Mouse (Mus musculus) gastrocnemius, postnatal 10 days (tissue): ENCODE results near the gene Higd2a. TPM values are rescaled to one million over a fixed set of nuclear protein-coding genes. Genes with fewer than 3 reads are reported as not detected.

Source experiments
- DNase-seq: peaks from one replicate; pipeline ENCODE4 v3.0.0; 2021; ENCODE audit warnings: mixed read lengths
- long read RNA-seq, 2 experiments: library from polyadenylated mRNA; stranded (forward); transcript quantifications; one replicate each; pipeline ENCODE4 v2.0.0; 2021
- total RNA-seq, 2 experiments: library from RNA; stranded (reverse); gene quantifications; 2 replicates each; pipeline ENCODE4 v1.2.3; 2021

The Higd2a gene
- total RNA-seq: 100 to 1,000 TPM; 117 to 126 TPM
- long read RNA-seq, experiment 1, transcript Higd2a-201 (2 exons, 648 nt): major isoform, 61 of 64 reads
- long read RNA-seq, experiment 1, partial matches to known transcripts: 0 of 64 reads
- long read RNA-seq, experiment 1, other reads (novel, unspliced or antisense): 3 of 64 reads
- long read RNA-seq, experiment 2, transcript Higd2a-201 (2 exons, 648 nt): major isoform, 38 of 41 reads
- long read RNA-seq, experiment 2, partial matches to known transcripts: 0 of 41 reads
- long read RNA-seq, experiment 2, other reads (novel, unspliced or antisense): 3 of 41 reads

GRCm38 (mm10) chr13:54589996-54590951 lies at the start of gene Higd2a, which contains the start of gene Nop16:
Gene Higd2a (plus strand): TSS chr13:54590207.
Gene Nop16 (minus strand): TSS chr13:54590090.
- DNase-seq: peak; percentile 90

- DNase-seq: no peak
These were observed 42.0 kb upstream of the Higd2a start for GRCm38 (mm10) chr13:54548036-54548435.

DNA sequence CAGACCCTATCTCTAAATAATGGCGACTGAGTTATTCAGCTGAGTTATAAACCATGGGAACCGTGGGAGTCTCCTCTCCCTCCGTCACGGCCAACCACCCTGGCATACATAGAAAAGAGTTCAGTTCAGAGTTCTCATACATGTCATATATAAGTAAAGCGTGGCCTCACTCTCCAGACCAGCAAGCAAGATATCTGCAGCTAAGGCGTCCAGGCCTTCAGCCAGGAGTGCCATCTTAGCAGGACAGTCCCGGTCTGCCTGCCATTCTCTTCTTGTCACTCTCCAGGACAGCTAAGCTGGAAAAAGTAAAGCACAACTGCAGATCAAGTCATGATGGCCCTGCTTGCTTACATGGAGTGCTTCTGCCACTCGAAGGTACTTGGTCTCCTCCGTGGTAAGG lies 33.8 kb upstream of the Higd2a start:
- DNase-seq: no peak

DNA sequence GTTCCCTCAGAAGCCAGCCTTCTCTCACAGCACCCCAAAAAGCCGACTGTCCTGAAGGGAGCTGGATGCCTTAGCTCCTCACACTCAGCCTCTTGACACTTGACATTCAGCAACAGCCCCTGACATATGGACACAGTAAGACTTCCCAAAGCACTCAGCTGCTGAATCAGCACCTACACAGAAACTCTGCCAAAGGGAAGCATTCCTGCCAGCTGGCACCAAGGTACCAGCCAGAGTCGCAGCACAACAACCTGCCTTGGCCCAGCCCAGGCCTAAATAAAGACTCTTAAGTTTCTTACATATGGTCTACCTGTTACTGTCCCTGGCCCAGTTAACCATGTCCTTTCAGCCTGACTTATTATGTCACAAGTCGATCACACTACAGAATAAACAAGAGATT lies 33.2 kb upstream of the Higd2a start:
- peak; percentile 41 for DNase-seq

DNA sequence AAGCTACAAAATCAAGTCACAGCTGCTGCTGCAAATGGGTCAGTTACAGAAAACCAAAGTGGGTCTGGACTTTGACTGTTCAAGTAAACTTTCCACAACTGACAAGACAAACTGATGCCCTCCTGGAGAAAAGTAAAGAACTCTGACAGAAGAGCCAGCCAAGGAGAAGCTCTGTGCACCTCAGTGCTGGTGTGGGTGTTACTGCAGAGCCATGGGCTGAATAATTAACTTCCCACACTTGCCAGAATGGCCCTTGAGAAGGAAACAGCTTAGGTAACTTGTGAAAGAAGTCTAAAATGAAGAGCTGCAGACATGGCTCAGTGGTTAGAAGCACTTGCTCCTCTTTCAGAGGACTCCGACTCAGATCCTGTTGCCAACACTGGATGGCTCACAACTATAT lies 32.4 kb upstream of the Higd2a start:
- no peak for DNase-seq

DNA sequence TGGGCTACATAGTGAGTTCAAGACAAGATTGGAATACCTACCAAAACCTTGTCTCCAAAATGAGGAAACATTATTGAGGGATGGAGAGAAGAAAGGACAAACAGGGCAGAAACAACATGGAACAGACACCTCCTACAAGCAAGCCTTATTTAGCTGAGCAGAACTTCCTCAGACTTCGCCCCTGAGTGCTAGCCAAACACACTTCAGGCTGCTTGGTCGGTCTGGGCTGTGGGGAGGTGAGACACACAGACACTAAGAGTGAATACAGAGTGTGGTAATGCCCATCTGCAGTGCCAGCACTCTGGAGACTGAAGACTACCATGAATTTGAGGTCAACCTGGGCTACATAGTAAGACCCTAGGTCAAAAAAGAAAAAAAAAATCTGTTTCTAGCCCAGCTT lies 30.4 kb upstream of the Higd2a start:
- DNase-seq: no peak

GRCm38 (mm10) chr13:54560608-54561007 lies 29.4 kb upstream of the Higd2a start:
- DNase-seq: no peak

DNA sequence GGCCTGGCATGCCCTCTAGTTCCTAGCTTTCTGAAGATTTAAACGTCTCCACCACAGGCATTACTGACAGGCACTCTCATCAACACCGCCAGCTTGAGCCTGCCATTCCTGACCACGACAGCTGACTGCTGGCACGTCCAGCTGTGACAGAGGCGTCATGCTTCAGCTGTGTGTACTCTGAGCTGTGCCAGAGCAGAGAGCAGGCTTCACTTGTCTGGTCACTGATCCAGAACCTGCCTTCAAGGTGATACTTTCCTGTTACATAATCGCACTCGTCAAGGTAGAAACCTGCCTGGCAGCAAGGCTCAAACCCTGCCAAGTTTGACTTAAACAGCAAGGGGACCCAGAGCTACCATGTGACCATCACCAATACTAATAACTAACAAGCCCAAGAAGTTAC lies 27.4 kb upstream of the Higd2a start:
- DNase-seq: no peak

GRCm38 (mm10) chr13:54564232-54565200 lies 25.5 kb upstream of the Higd2a start:
- no peak for DNase-seq

DNA sequence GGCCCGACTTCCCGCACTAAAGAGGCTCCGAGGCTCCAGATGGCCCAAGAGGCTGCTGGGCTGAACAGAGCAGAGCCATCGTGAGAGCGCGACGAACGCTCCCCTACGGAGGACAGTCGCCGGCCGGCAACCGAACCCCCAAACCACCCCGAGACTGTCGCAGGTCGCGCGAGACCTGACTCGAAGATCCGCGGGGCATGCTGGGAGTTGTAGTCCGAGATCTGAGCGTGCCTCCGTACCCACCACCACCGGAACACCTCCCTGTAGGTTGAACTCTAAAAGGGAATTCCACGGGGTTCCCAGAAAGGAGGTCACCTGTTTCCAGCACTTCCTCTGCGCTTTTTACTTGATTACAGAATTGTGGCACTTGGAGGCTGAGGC lies 24.8 kb upstream of the Higd2a start, which contains the start of gene 4833439L19Rik:
4833439L19Rik (minus strand) TSS at position 235 of the 381 bp plus-strand sequence.
- peak; percentile 95 for DNase-seq

GRCm38 (mm10) chr13:54565594-54566345 lies 24.2 kb upstream of the Higd2a start:
- DNase-seq: peak; percentile 39

- no peak for DNase-seq
These were observed 21.6 kb upstream of the Higd2a start for GRCm38 (mm10) chr13:54568380-54568779.

DNA sequence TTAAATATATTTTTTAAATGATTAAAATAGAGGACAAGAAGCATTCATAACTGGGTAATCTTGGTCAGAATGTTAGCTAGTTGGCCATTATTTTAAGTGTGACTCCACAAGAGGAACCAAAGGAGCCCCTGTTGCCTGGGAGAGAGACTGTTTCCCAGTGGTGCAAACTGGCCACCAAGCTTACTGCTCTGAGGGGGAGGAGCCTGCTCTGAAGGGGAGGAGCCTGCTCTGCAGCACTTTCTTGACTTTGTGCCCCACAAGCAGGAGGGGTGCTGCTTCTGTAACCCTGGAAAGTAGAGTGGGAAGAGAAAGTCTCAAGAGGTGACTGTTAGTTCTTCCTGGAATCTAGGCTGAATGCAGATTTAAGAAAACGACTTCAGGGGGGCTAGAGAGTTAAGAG lies 20.7 kb upstream of the Higd2a start:
- DNase-seq: no peak

DNA sequence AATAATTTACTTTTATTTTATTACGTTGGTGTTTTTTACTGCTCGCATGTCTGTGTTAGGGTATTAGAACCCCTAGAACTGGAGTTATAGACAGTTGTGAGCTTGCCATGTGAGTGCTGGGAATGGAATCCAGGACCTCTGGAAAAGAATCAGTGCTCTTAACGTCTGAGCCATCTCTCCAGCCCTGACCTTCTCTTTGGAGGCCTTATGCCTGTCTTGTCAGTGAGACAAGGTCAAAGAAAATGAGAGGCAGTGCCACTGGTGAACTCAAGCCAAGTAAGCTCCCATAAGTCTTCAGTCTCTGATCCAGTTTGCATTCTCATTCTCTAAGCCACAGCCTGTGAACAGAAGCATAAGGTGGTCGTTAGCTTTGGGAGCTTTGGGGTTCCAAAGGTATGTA lies 19.3 kb upstream of the Higd2a start:
- DNase-seq: no peak

- DNase-seq: no peak
These were observed 18.4 kb upstream of the Higd2a start for GRCm38 (mm10) chr13:54571637-54572036.

GRCm38 (mm10) chr13:54572621-54573020 lies 17.4 kb upstream of the Higd2a start:
- DNase-seq: no peak

GRCm38 (mm10) chr13:54574854-54575481 lies 15.0 kb upstream of the Higd2a start, which contains the start of gene Arl10:
Gene Arl10 (plus strand): TSS chr13:54575015.
- peak; percentile 73 for DNase-seq

DNA sequence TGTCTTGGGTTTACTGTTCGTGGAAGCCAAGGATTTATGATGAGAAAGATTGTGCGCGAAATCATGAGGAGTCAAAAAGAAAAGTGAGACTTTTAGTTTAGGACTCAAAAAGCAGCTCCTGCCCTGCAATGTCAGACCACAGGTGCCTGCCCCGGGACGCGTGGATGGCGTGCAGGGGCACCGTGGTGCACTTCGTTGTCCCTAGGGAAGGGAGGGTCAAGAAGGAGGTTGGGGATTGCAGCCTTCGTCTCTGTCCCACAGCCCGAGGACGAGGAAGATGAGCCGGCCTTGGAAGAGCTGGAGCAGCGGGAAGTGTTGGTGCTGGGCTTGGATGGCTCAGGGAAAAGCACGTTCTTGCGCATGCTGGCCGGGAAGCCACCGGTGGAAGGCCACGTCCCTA lies 14.5 kb upstream of the Higd2a start:
- DNase-seq: no peak

- no peak for DNase-seq
These were observed 12.1 kb upstream of the Higd2a start for GRCm38 (mm10) chr13:54577652-54578507.

GRCm38 (mm10) chr13:54581385-54581784 lies 8.6 kb upstream of the Higd2a start:
- DNase-seq: no peak
